Mouse (Mus musculus): Measurements from ENCODE around the gene Klhl30. TPM values are rescaled to one million over a fixed set of nuclear protein-coding genes. Genes with fewer than 3 reads are reported as not detected.
A peak's percentile ranks its signal among the peaks of the same experiment; 100 is the strongest.

The Klhl30 gene
- polyA plus RNA-seq (2016; fragmentation: Nextera tagmentation; extraction: Ambion mirVana), result 0.11 TPM in 1 of 2 replicates, not detected in the other

DNA sequence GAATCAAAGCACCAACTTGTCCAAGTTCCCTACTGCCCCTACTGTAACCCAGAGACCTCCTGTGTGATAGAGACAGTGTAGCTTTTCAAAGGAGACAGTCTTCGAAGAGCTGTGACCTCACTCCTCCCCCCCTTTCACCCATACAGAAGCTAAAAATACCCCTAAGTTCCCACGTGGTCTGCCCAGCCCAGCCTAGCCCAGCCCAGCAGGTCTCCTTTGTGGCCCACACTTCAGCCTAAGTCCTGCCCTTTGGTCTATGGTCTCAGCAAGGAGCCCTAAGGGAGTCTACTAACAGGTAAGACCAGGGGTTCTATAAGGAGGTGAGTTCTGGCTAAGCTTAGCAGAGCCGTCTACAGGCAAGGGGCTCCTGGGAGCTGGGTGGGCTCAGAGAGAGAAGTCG, at the start of gene Klhl30:
Gene Klhl30, plus strand, starts transcription at position 176 of the 400 bp plus-strand sequence.
- ATAC-seq (ENCODE audit: low FRiP score, low read depth), result no peak
- 62% methylated on average over 4 of the region's 4 CpGs for WGBS

GRCm38 (mm10) chr1:91301206-91301920, 49.5 kb upstream of the Klhl30 start:
- WGBS, result 89% methylated on average over 3 of the region's 3 CpGs
- H3K9ac ChIP-seq (replicated peaks), result no peak overlapping the region
- H3K4me3 ChIP-seq, result no peak overlapping the region
- H3K4me2 ChIP-seq (replicated peaks), result no peak overlapping the region
- peaks cover 13% of the 10 kb centered on the region for H3K4me1 ChIP-seq
- ATAC-seq (ENCODE audit: low FRiP score, low read depth), result no peak
- H3K27me3 ChIP-seq, result no peaks in the 10 kb centered on the region
- no peak overlapping the region for H3K27ac ChIP-seq (replicated peaks)
- no peaks in the 10 kb centered on the region for H3K9me3 ChIP-seq
- peaks cover 15% of the 10 kb centered on the region for H3K36me3 ChIP-seq

More for the DNA sequence above, at the start of gene Klhl30:
- Histone ChIP-seq H3K27ac (replicated peaks) (no peak within 1 kb of the TSS), H3K4me1 (no peaks in the 10 kb centered on the region), H3K27me3 (peaks cover 13% of the 10 kb centered on the region), H3K36me3 (no peaks in the 10 kb centered on the region), H3K9me3 (no peaks in the 10 kb centered on the region), H3K9ac (replicated peaks) (no peak within 1 kb of the TSS), H3K4me2 (replicated peaks) (no peak within 1 kb of the TSS), H3K4me3 (no peak within 1 kb of the TSS)

GRCm38 (mm10) chr1:91302021-91302420, 48.8 kb upstream of the Klhl30 start:
- H3K4me1 ChIP-seq, result peaks cover 13% of the 10 kb centered on the region
- no peak overlapping the region for H3K4me2 ChIP-seq (replicated peaks)
- no peaks in the 10 kb centered on the region for H3K9me3 ChIP-seq
- no peaks in the 10 kb centered on the region for H3K27me3 ChIP-seq
- no peak for ATAC-seq (ENCODE audit: low FRiP score, low read depth)
- no peak overlapping the region for H3K27ac ChIP-seq (replicated peaks)
- 89% methylated on average over 3 of the region's 3 CpGs for WGBS
- peaks cover 16% of the 10 kb centered on the region for H3K36me3 ChIP-seq
- no peak overlapping the region for H3K4me3 ChIP-seq
- H3K9ac ChIP-seq (replicated peaks), result no peak overlapping the region

DNA sequence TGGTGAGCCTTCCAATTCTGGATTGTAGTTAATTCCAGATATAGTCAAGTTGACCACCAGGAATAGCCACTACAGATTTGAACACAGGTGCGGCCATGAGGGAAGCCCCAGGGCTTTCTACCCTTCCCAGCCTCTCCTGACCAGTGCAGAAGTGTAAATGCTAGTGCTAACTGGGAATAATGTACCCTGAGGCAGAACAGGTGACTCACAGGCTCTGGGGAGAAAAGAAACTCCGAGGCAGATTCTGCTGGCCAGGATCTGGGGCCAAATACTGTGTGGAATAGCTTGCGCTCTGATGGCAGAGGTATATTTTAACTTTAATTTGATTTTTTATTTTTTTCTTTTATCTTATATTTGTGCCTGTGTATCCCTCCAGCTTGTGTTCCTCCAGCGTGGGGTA, 46.2 kb upstream of the Klhl30 start:
- ATAC-seq (ENCODE audit: low FRiP score, low read depth), result no peak
- Histone ChIP-seq H3K27me3 (no peaks in the 10 kb centered on the region), H3K36me3 (peaks cover 41% of the 10 kb centered on the region)

GRCm38 (mm10) chr1:91309366-91310085, 41.3 kb upstream of the Klhl30 start:
- no peak overlapping the region for H3K4me2 ChIP-seq (replicated peaks)
- peaks cover 59% of the 10 kb centered on the region for H3K36me3 ChIP-seq
- H3K4me3 ChIP-seq, result no peak overlapping the region
- ATAC-seq (ENCODE audit: low FRiP score, low read depth), result no peak
- peaks cover 8% of the 10 kb centered on the region for H3K4me1 ChIP-seq
- H3K27ac ChIP-seq (replicated peaks), result no peak overlapping the region
- no peak overlapping the region for H3K9ac ChIP-seq (replicated peaks)
- H3K27me3 ChIP-seq, result no peaks in the 10 kb centered on the region
- WGBS, result 94% methylated on average over 13 of the region's 13 CpGs
- no peaks in the 10 kb centered on the region for H3K9me3 ChIP-seq

More for the DNA sequence above, 46.2 kb upstream of the Klhl30 start:
- Histone ChIP-seq H3K4me1 (peaks cover under 1% of the 10 kb centered on the region; the same call in 1 of the 2 replicates), H3K27ac (replicated peaks) (no peak overlapping the region), H3K4me2 (replicated peaks) (no peak overlapping the region), H3K9ac (replicated peaks) (no peak overlapping the region), H3K4me3 (no peak overlapping the region), H3K9me3 (no peaks in the 10 kb centered on the region)
- 97% methylated on average over 4 of the region's 4 CpGs for WGBS

DNA sequence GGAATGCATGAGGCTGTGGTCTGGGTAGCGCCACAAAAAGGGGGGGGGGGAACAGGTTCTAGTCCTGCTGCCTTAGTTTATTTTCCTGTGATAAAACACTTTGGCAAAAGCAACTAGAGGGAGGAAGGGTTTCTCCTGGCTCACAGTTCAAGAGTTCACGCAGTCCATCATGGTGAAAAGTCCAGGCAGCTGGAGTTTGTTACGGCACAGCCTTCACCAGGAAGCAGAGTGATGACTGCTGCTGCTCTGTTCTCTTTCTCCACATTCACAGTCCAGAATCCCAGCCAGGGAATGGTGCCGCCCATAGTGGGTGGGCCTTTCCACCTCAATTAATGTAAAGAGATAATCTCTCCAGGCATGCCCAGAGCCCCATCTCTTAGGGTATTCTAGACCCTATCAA, 38.5 kb upstream of the Klhl30 start:
- no peak for ATAC-seq (ENCODE audit: low FRiP score, low read depth)
- H3K27me3 ChIP-seq, result no peaks in the 10 kb centered on the region
- H3K36me3 ChIP-seq, result peaks cover 42% of the 10 kb centered on the region
- 89% methylated on average over 4 of the region's 4 CpGs for WGBS
- H3K4me1 ChIP-seq, result peaks cover 8% of the 10 kb centered on the region
- no peak overlapping the region for H3K4me3 ChIP-seq
- H3K9me3 ChIP-seq, result no peaks in the 10 kb centered on the region
- H3K9ac ChIP-seq (replicated peaks), result no peak overlapping the region
- H3K27ac ChIP-seq (replicated peaks), result no peak overlapping the region
- H3K4me2 ChIP-seq (replicated peaks), result no peak overlapping the region

DNA sequence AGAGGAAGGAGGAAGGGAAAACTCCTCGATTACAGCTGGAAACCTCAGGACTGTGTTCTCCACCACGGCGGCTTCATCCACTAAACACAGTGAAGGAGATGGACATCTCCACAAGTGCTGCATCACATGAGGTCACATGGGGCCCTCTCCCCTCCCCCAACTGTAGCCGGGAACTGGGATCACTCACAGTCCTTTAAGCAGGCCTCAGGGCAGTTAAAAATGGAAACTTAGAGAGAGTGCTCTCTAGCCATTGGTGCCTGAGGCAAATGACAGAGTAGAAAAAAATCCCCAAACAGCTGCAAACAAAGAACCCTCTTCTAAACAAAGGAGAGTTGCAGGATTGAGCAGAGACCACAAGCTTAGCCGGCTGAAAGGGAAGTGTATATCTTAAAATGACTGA, 37.6 kb upstream of the Klhl30 start:
- Histone ChIP-seq H3K9me3 (no peaks in the 10 kb centered on the region), H3K36me3 (peaks cover 34% of the 10 kb centered on the region), H3K4me1 (peaks cover 8% of the 10 kb centered on the region), H3K27me3 (no peaks in the 10 kb centered on the region), H3K27ac (replicated peaks) (peak overlapping the region; percentile 31; the same call in 1 of the 2 replicates), H3K4me2 (replicated peaks) (no peak overlapping the region), H3K4me3 (no peak overlapping the region), H3K9ac (replicated peaks) (no peak overlapping the region)
- WGBS, result 57% methylated on average over 5 of the region's 5 CpGs
- peak; percentile 41; the same call in 1 of the 2 replicates for ATAC-seq (ENCODE audit: low FRiP score, low read depth)

- 0 out of 2 replicates have a peak, but pooled peaks cover under 1% of the 10 kb centered on the region for H3K36me3 ChIP-seq
- no peak overlapping the region for H3K4me2 ChIP-seq (replicated peaks)
- H3K4me1 ChIP-seq, result peaks cover 8% of the 10 kb centered on the region
- no peak overlapping the region for H3K4me3 ChIP-seq
- H3K27ac ChIP-seq (replicated peaks), result no peak overlapping the region
- 92% methylated on average over 6 of the region's 6 CpGs for WGBS
- H3K9me3 ChIP-seq, result no peaks in the 10 kb centered on the region
- no peaks in the 10 kb centered on the region for H3K27me3 ChIP-seq
- ATAC-seq (ENCODE audit: low FRiP score, low read depth), result no peak
- H3K9ac ChIP-seq (replicated peaks), result no peak overlapping the region
These were observed 33.2 kb upstream of the Klhl30 start for GRCm38 (mm10) chr1:91317656-91318055.

DNA sequence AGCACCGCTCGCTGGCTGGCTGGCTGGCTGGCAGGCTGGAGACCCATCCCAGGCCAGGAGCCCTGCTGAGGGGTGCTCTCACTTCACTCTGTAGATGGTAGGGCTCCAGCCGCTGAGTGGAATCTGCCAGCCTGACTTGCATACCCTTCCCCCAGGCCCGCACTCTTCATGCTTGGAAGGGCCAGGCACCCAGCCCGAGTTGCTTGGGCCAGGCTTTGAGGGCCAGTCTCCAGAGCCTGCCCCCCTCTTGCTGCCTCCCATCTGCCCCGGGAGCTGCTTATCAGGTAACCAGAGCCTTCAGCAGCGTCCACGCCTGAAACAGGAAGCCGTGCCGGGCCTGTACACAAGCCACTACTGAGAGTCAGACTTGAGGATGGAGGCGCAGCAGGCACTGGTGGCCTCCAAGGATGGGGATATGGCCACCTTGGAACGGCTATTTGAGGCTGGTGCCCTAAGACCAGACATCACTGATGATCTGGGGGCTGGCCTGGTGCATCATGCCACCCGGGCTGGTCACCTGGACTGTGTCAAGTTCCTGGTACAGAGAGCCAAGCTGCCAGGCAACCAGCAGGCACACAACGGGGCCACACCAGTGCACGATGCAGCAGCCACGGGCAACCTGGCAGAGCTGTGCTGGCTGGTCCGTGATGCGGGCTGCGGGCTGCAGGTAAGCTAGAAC, 28.9 kb upstream of the Klhl30 start, which contains the start of gene Espnl:
Gene Espnl, plus strand, starts transcription at position 316 of the 679 bp plus-strand sequence.
- ATAC-seq (ENCODE audit: low FRiP score, low read depth), result no peak
- Histone ChIP-seq H3K4me2 (replicated peaks) (no peak within 1 kb of the TSS), H3K4me3 (no peak within 1 kb of the TSS), H3K9me3 (no peaks in the 10 kb centered on the region), H3K36me3 (no peaks in the 10 kb centered on the region), H3K27me3 (no peaks in the 10 kb centered on the region), H3K4me1 (no peaks in the 10 kb centered on the region), H3K9ac (replicated peaks) (no peak within 1 kb of the TSS), H3K27ac (replicated peaks) (no peak within 1 kb of the TSS)
- WGBS, result 76% methylated on average over 19 of the region's 19 CpGs

- H3K27ac ChIP-seq (replicated peaks), result no peak overlapping the region
- H3K9ac ChIP-seq (replicated peaks), result no peak overlapping the region
- H3K4me1 ChIP-seq, result no peaks in the 10 kb centered on the region
- no peaks in the 10 kb centered on the region for H3K9me3 ChIP-seq
- ATAC-seq (ENCODE audit: low FRiP score, low read depth), result no peak
- H3K4me3 ChIP-seq, result no peak overlapping the region
- no peak overlapping the region for H3K4me2 ChIP-seq (replicated peaks)
- 68% methylated on average over 2 of the region's 2 CpGs for WGBS
- no peaks in the 10 kb centered on the region for H3K36me3 ChIP-seq
- no peaks in the 10 kb centered on the region for H3K27me3 ChIP-seq
These were observed 26.2 kb upstream of the Klhl30 start for GRCm38 (mm10) chr1:91324646-91325045.

- Histone ChIP-seq H3K27me3 (no peaks in the 10 kb centered on the region), H3K36me3 (no peaks in the 10 kb centered on the region), H3K9me3 (no peaks in the 10 kb centered on the region), H3K4me3 (no peak overlapping the region), H3K4me1 (no peaks in the 10 kb centered on the region), H3K27ac (replicated peaks) (no peak overlapping the region), H3K9ac (replicated peaks) (no peak overlapping the region), H3K4me2 (replicated peaks) (no peak overlapping the region)
- WGBS, result 78% methylated on average over 4 of the region's 4 CpGs
- ATAC-seq (ENCODE audit: low FRiP score, low read depth), result no peak
These were observed 25.3 kb upstream of the Klhl30 start for GRCm38 (mm10) chr1:91325488-91326042.

All from midbrain, embryonic 12.5 days (tissue).